Mouse (Mus musculus) kidney, adult 10 weeks (tissue): ENCODE results near the gene Rab40c. TPM values are rescaled to one million over a fixed set of nuclear protein-coding genes. Genes with fewer than 3 reads are reported as not detected.

Source experiments
- polyA plus RNA-seq: library from polyadenylated mRNA; stranded (reverse); fragments of 350-450 nt; fragmentation: Illumina TruSeq; extraction: RNeasy Lipid Tissue Mini Kit (QIAGEN cat#74804); gene quantifications from one replicate; pipeline ENCODE4 v1.2.3, GENCODE M21; 2014; ENCODE audit warnings: low read depth, low replicate concordance

The Rab40c gene
- polyA plus RNA-seq: 0.69 TPM

GRCm38 (mm10) chr17:25919144-25919785, at the start of gene Rab40c:
TSS of gene Rab40c (minus strand) at chr17:25919727.

GRCm38 (mm10) chr17:25951803-25952623, 32.5 kb upstream of the Rab40c start, which contains the start of gene A930017K11Rik:
TSS of gene A930017K11Rik (minus strand) at chr17:25952565.

GRCm38 (mm10) chr17:25944366-25945163, 25.0 kb upstream of the Rab40c start, which contains the start of the genes Pigq and Nhlrc4:
TSS of gene Pigq (minus strand) at chr17:25944936.
TSS of gene Nhlrc4 (minus strand) at chr17:25944961.

GRCm38 (mm10) chr17:25880196-25880910, 39.2 kb downstream of the Rab40c start, which contains the start of gene Wfikkn1:
TSS of gene Wfikkn1 (minus strand) at chr17:25880858.

GRCm38 (mm10) chr17:25874721-25875170, 44.8 kb downstream of the Rab40c start, which contains the start of gene Mettl26:
TSS of gene Mettl26 (plus strand) at chr17:25875074.

GRCm38 (mm10) chr17:25868601-25869191, 50.8 kb downstream of the Rab40c start, which contains the start of gene Mcrip2:
TSS of gene Mcrip2 (minus strand) at chr17:25868764.

GRCm38 (mm10) chr17:25860832-25861703, 58.5 kb downstream of the Rab40c start, which contains the start of gene Wdr90:
TSS of gene Wdr90 (minus strand) at chr17:25861501.

GRCm38 (mm10) chr17:25844396-25844901, 75.1 kb downstream of the Rab40c start, which contains the start of gene Rhot2:
TSS of gene Rhot2 (minus strand) at chr17:25844851.

GRCm38 (mm10) chr17:25841117-25841880, 78.2 kb downstream of the Rab40c start, which contains the start of gene Gm20683:
TSS of gene Gm20683 (minus strand) at chr17:25841763.

GRCm38 (mm10) chr17:25837076-25837410, 82.5 kb downstream of the Rab40c start, which contains the start of gene Rhbdl1:
TSS of gene Rhbdl1 (minus strand) at chr17:25837295.

GRCm38 (mm10) chr17:25833291-25833663, 86.2 kb downstream of the Rab40c start, which contains the start of gene Stub1:
TSS of gene Stub1 (minus strand) at chr17:25833404.

Other genes with a start within 250 kb of the Rab40c start
- gene Gng13, start 202.6 kb downstream of the Rab40c start, polyA plus RNA-seq: not detected
- not detected for gene Chtf18, start 192.3 kb downstream of the Rab40c start, polyA plus RNA-seq
- gene Rpusd1, start 192.1 kb downstream of the Rab40c start, polyA plus RNA-seq: not detected
- gene Mslnl, start 183.7 kb downstream of the Rab40c start, polyA plus RNA-seq: not detected
- gene Msln, start 165.3 kb downstream of the Rab40c start, polyA plus RNA-seq: not detected
- 2.3 TPM for gene Narfl, start 146.0 kb downstream of the Rab40c start, polyA plus RNA-seq
- gene Haghl, start 134.1 kb downstream of the Rab40c start, polyA plus RNA-seq: not detected
- gene Ccdc78, start 133.1 kb downstream of the Rab40c start, polyA plus RNA-seq: not detected
- not detected for gene Fam173a, start 126.8 kb downstream of the Rab40c start, polyA plus RNA-seq
- gene AC134908.4, start 124.1 kb downstream of the Rab40c start, polyA plus RNA-seq: not detected
- gene Metrn, start 122.6 kb downstream of the Rab40c start, polyA plus RNA-seq: 0.16 TPM
- gene Fbxl16, start 110.6 kb downstream of the Rab40c start, polyA plus RNA-seq: 0.77 TPM
- gene Wdr24, start 96.1 kb downstream of the Rab40c start, polyA plus RNA-seq: not detected
- 2.4 TPM for gene Jmjd8, start 90.9 kb downstream of the Rab40c start, polyA plus RNA-seq
- gene Stub1, start 86.3 kb downstream of the Rab40c start, polyA plus RNA-seq: 5.1 TPM
- not detected for gene Rhbdl1, start 82.4 kb downstream of the Rab40c start, polyA plus RNA-seq
- gene Gm20683, start 78.0 kb downstream of the Rab40c start, polyA plus RNA-seq: not detected
- 13.8 TPM for gene Rhot2, start 74.9 kb downstream of the Rab40c start, polyA plus RNA-seq
- gene Wdr90, start 58.2 kb downstream of the Rab40c start, polyA plus RNA-seq: 1.2 TPM
- gene Mcrip2, start 51.0 kb downstream of the Rab40c start, polyA plus RNA-seq: 2.5 TPM
- gene Mettl26, start 44.7 kb downstream of the Rab40c start, polyA plus RNA-seq: 56.3 TPM
- gene Wfikkn1, start 38.9 kb downstream of the Rab40c start, polyA plus RNA-seq: not detected
- 56.6 TPM for gene Pigq, start 25.2 kb upstream of the Rab40c start, polyA plus RNA-seq
- 1.2 TPM for gene Nhlrc4, start 25.2 kb upstream of the Rab40c start, polyA plus RNA-seq
- not detected for gene A930017K11Rik, start 32.8 kb upstream of the Rab40c start, polyA plus RNA-seq
- gene Capn15, start 66.1 kb upstream of the Rab40c start, polyA plus RNA-seq: 0.69 TPM
- gene Rab11fip3, start 149.8 kb upstream of the Rab40c start, polyA plus RNA-seq: 25.0 TPM
- 51.9 TPM for gene Decr2, start 170.6 kb upstream of the Rab40c start, polyA plus RNA-seq
- 0.85 TPM for gene Nme4, start 175.9 kb upstream of the Rab40c start, polyA plus RNA-seq
- gene Tmem8, start 193.6 kb upstream of the Rab40c start, polyA plus RNA-seq: 19.8 TPM
- 10.4 TPM for gene Mrpl28, start 203.8 kb upstream of the Rab40c start, polyA plus RNA-seq
- 20.0 TPM for gene Axin1, start 219.0 kb upstream of the Rab40c start, polyA plus RNA-seq